Mouse (Mus musculus) MEL (cell line): ENCODE measurements at regions not wholly inside any gene's neighbourhood (a gene's known extent, or its start where the extent isn't known, plus 50 kb on each side); places are given as distances from the start of the nearest gene placed in this dataset.

Source experiments
- CTCF ChIP-seq, 3 experiments: IDR thresholded peaks in 2 of 3; conservative IDR thresholded peaks in 1 of 3; 2 replicates each; pipeline ENCODE4 v1.5.1; 2011 to 2012; ENCODE audit warnings: low read length in 3 of 3, low read depth in 2 of 3, mild to moderate bottlenecking in 2 of 3, improper control_type of control experiment in 1 of 3, inconsistent platforms in 1 of 3, mixed read lengths in 1 of 3, moderate library complexity in 1 of 3; ENCODE audit not compliant: control insufficient read depth in 1 of 3, insufficient read depth in 1 of 3, poor library complexity in 1 of 3, severe bottlenecking in 1 of 3
- POLR2A ChIP-seq, 2 experiments: IDR thresholded peaks; 2 replicates each; pipeline ENCODE4 v1.6.1; 2011 to 2012; ENCODE audit warnings: low read length in 2 of 2, mild to moderate bottlenecking in 2 of 2, control low read depth in 1 of 2, improper control_type of control experiment in 1 of 2, low read depth in 1 of 2, moderate library complexity in 1 of 2; ENCODE audit not compliant: control insufficient read depth in 1 of 2, insufficient read depth in 1 of 2, poor library complexity in 1 of 2
- SMC3 ChIP-seq: IDR thresholded peaks from 2 replicates; pipeline ENCODE4 v1.6.1; 2011; ENCODE audit warnings: low read depth, low read length, improper control_type of control experiment
- ZC3H11A ChIP-seq: IDR thresholded peaks from 2 replicates; pipeline ENCODE4 v1.6.1; 2012; ENCODE audit warnings: low read depth, mild to moderate bottlenecking, inconsistent platforms, low read length, improper control_type of control experiment

- no peak for TF ChIP-seq SMC3
- no peak for TF ChIP-seq ZC3H11A
- TF ChIP-seq POLR2A (IDR thresholded peaks at IDR 0.05; ENCODE audit: control insufficient read depth in 1 of 2, insufficient read depth in 1 of 2, low read depth in 1 of 2, low read length in 2 of 2, poor library complexity in 1 of 2) = no peak
- TF ChIP-seq CTCF (IDR thresholded peaks at IDR 0.05 in 2 of 3, conservative IDR thresholded peaks at IDR 0.05 in 1 of 3; ENCODE audit: control insufficient read depth in 1 of 3, insufficient read depth in 1 of 3, low read depth in 2 of 3, low read length in 3 of 3, poor library complexity in 1 of 3, severe bottlenecking in 1 of 3) = no peak
Measured at GRCm38 (mm10) chr12:6046866-6047689, 671.6 kb upstream of the Klhl29 start.
